Mouse (Mus musculus) midbrain, embryonic 12.5 days (tissue): ENCODE measurements around the gene Mroh2a. TPM values are rescaled to one million over a fixed set of nuclear protein-coding genes. Genes with fewer than 3 reads are reported as not detected.

ENCODE experiments used
- ATAC-seq: fragments of 200-750 bp; cut with Nextera tagmentation; 2 replicates; pipeline ENCODE4 v1.8.0; 2017; ENCODE audit warnings: low read depth, moderate TSS enrichment, moderate library complexity; ENCODE audit not compliant: low FRiP score
- H3K27ac ChIP-seq: fragments of 300-500 bp; sonication (generic); replicated peaks from 2 replicates; pipeline ENCODE4 v1.5.1; 2016; ENCODE audit warnings: mild to moderate bottlenecking
- H3K27me3 ChIP-seq: fragments of 300-500 bp; sonication (generic); 2 replicates; pipeline ENCODE4 v1.6.1; 2016; ENCODE audit warnings: mild to moderate bottlenecking
- H3K36me3 ChIP-seq: fragments of 300-500 bp; sonication (generic); 2 replicates; pipeline ENCODE4 v1.6.1; 2016
- H3K4me1 ChIP-seq: fragments of 300-500 bp; sonication (generic); 2 replicates; pipeline ENCODE4 v1.6.1; 2016
- H3K4me2 ChIP-seq: fragments of 300-500 bp; sonication (generic); replicated peaks from 2 replicates; pipeline ENCODE4 v1.6.1; 2016; ENCODE audit warnings: mild to moderate bottlenecking, moderate library complexity
- H3K4me3 ChIP-seq: fragments of 300-500 bp; sonication (generic); 2 replicates; pipeline ENCODE4 v1.5.1; 2016; ENCODE audit warnings: mild to moderate bottlenecking
- H3K9ac ChIP-seq: fragments of 300-500 bp; sonication (generic); replicated peaks from 2 replicates; pipeline ENCODE4 v1.6.1; 2016; ENCODE audit warnings: mild to moderate bottlenecking, moderate library complexity
- H3K9me3 ChIP-seq: fragments of 300-500 bp; sonication (generic); 2 replicates; pipeline ENCODE4 v1.6.1; 2016; ENCODE audit warnings: mild to moderate bottlenecking
- WGBS: fragments of 180-500 bp; shearing (Covaris S2); methylation state at CpG from one replicate; pipeline ENCODE4 v1.1.7; 2016; 5-methylcytosine and 5-hydroxymethylcytosine counted together
- polyA plus RNA-seq: library from polyadenylated mRNA; unstranded; fragments of >200 nt; fragmentation: Nextera tagmentation; extraction: Ambion mirVana; gene quantifications from 2 replicates; pipeline ENCODE4 v1.2.1, GENCODE M21; 2016

Mroh2a gene
- polyA plus RNA-seq, 1 experiment from 2014 or later, result 1.6 TPM

GRCm38 (mm10) chr1:88284946-88285320 lies 58.1 kb downstream of the Mroh2a start:
- no peaks in the 10 kb centered on the region for H3K4me1 ChIP-seq
- H3K9me3 ChIP-seq, result peaks cover 76% of the 10 kb centered on the region
- H3K4me3 ChIP-seq, result no peak overlapping the region
- H3K27me3 ChIP-seq, result no peaks in the 10 kb centered on the region
- H3K4me2 ChIP-seq, result no peak overlapping the region
- H3K36me3 ChIP-seq, result no peaks in the 10 kb centered on the region
- H3K27ac ChIP-seq, result no peak overlapping the region
- 63% methylated on average over 7 of the region's 7 CpGs for WGBS
- ATAC-seq, result peak; percentile 10
- H3K9ac ChIP-seq, result no peak overlapping the region

DNA sequence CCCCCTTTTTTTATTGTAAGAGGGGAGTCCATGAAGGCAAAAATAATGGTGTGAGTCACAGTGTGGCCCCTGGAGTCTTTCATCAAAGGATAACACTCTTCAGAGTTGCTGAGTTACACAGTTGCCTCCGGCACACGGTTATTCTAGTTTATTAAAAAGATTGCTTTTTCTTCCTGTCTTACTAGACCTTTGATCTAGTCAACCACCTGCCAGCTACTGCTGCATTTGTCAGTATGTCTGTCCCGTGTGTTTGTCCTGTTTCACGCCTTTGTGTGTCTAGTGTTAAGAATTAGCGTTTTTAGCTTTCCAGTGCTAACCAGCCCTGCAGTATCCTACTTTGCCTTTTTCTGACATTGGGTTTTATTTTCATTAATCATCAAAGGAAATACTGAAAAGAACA lies 58.9 kb downstream of the Mroh2a start:
- Histone ChIP-seq H3K9ac (no peak overlapping the region), H3K4me3 (no peak overlapping the region), H3K27ac (no peak overlapping the region), H3K4me2 (no peak overlapping the region), H3K27me3 (no peaks in the 10 kb centered on the region), H3K36me3 (no peaks in the 10 kb centered on the region), H3K4me1 (no peaks in the 10 kb centered on the region), H3K9me3 (peaks cover 83% of the 10 kb centered on the region)
- WGBS, result 69% methylated on average over 5 of the region's 5 CpGs
- no peak for ATAC-seq

- WGBS, result 82% methylated on average over 15 of the region's 15 CpGs
- no peak overlapping the region for H3K4me3 ChIP-seq
- no peaks in the 10 kb centered on the region for H3K36me3 ChIP-seq
- no peak overlapping the region for H3K4me2 ChIP-seq
- H3K9ac ChIP-seq, result no peak overlapping the region
- H3K9me3 ChIP-seq, result peaks cover 85% of the 10 kb centered on the region
- no peak overlapping the region for H3K27ac ChIP-seq
- H3K4me1 ChIP-seq, result no peaks in the 10 kb centered on the region
- no peaks in the 10 kb centered on the region for H3K27me3 ChIP-seq
- no peak for ATAC-seq
Observed at GRCm38 (mm10) chr1:88286136-88286845, 59.5 kb downstream of the Mroh2a start.

GRCm38 (mm10) chr1:88286887-88287696 lies 60.3 kb downstream of the Mroh2a start:
- Histone ChIP-seq H3K4me1 (no peaks in the 10 kb centered on the region), H3K4me3 (no peak overlapping the region), H3K4me2 (no peak overlapping the region), H3K27ac (no peak overlapping the region), H3K9ac (no peak overlapping the region), H3K27me3 (no peaks in the 10 kb centered on the region), H3K36me3 (no peaks in the 10 kb centered on the region), H3K9me3 (peaks cover 88% of the 10 kb centered on the region)
- 72% methylated on average over 13 of the region's 13 CpGs for WGBS
- ATAC-seq, result no peak

DNA sequence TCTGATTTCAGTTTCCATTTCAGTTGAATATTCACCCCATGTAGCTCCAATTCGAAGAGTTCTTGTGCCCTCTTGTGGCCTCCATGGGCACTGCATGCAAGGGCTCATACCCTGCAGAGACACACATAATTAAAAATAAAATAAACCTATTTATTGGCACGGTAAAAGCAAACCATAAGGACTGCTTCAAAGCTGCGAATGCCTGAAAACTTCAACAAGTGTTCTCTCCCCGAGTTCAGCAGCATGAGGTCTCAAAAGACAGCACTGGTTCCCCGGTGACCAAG lies 60.9 kb downstream of the Mroh2a start:
- Histone ChIP-seq H3K27ac (no peak overlapping the region), H3K9ac (no peak overlapping the region), H3K4me2 (no peak overlapping the region), H3K4me3 (no peak overlapping the region), H3K9me3 (peaks cover 85% of the 10 kb centered on the region), H3K27me3 (no peaks in the 10 kb centered on the region), H3K36me3 (no peaks in the 10 kb centered on the region), H3K4me1 (no peaks in the 10 kb centered on the region)
- ATAC-seq, result no peak
- WGBS, result 40% methylated on average over 5 of the region's 5 CpGs

DNA sequence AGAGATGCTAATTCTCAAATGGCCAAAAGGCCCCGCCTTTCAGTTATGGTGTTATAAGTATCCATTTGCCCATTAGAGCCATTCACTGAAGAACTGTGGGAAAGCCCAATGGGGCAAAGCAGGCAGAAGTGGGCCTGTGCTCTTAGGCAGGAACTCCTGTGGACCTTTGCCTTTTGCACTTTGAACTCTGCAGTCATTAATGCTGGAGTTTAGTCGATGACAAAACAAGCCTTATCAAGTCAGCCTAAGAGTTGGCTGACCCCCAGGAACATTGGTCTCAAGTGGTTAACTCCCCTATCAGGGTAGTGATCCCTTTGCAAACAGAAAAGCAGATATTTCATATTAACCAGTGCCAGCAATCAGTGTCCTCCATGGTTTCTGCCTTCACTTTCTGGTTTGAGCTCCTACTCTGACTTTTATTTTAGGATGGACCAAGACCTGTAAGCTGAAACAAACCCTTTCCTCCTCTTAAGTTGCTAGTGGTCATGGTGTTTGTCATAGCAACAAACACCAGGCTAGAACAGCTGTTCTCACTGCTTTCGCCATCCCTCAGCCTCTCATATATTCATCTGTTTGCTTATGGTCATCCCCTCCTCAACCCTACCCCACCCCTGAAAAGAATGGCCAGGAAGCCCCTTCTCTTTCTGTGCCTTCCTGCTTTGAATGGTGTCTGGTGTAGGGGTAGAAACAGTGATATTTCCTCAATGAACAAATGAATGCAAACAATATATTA lies 61.4 kb downstream of the Mroh2a start:
- WGBS, result 43% methylated on average over 3 of the region's 3 CpGs
- no peaks in the 10 kb centered on the region for H3K36me3 ChIP-seq
- H3K9me3 ChIP-seq, result peaks cover 81% of the 10 kb centered on the region
- no peaks in the 10 kb centered on the region for H3K27me3 ChIP-seq
- no peak overlapping the region for H3K4me3 ChIP-seq
- ATAC-seq, result no peak
- no peak overlapping the region for H3K9ac ChIP-seq
- H3K27ac ChIP-seq, result no peak overlapping the region
- no peak overlapping the region for H3K4me2 ChIP-seq
- H3K4me1 ChIP-seq, result no peaks in the 10 kb centered on the region

DNA sequence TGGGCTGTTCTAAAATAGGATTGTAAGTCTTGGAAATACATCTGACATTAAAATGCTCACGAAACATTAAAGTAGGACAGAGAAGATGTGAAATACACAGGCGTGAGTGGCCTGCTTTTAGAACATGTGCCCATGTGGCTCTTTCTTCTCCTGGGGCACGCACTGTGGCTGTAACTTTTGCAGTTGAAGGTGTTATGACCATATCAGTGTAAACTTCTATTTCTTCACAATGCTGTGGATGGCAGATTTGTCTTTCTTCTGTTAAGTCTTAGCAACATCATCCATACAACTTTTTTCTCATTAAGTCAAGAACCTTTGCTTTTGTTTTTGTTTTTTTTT lies 62.0 kb downstream of the Mroh2a start:
- no peak for ATAC-seq

DNA sequence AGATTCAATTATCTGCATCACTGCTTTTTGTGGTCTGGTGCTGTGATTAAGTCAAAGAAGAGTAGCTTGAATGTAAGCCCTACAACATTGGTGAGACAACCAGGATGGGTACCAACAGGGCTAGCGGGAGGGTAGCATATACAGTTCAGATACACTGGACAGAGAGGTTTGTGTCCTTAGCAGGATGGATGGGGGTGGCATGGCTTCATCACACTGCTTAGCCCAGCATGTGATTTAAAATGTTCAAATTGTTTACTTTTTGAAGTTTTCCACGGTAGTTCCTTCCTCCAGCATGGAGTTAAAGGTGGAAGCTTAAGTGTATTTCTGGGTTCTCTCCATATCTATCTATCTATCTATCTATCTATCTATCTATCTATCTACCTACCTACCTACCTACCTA lies 62.4 kb downstream of the Mroh2a start:
- ATAC-seq, result no peak
- 40% methylated on average over 2 of the region's 2 CpGs for WGBS

More for the DNA sequence above, 62.0 kb downstream of the Mroh2a start:
- no peak overlapping the region for H3K4me2 ChIP-seq
- H3K4me1 ChIP-seq, result no peaks in the 10 kb centered on the region
- whole genome bisulfite sequencing, result 73% methylated on average over 3 of the region's 3 CpGs
- H3K4me3 ChIP-seq, result no peak overlapping the region
- H3K27ac ChIP-seq, result no peak overlapping the region
- H3K27me3 ChIP-seq, result no peaks in the 10 kb centered on the region
- no peak overlapping the region for H3K9ac ChIP-seq
- H3K36me3 ChIP-seq, result no peaks in the 10 kb centered on the region
- H3K9me3 ChIP-seq, result peaks cover 75% of the 10 kb centered on the region

DNA sequence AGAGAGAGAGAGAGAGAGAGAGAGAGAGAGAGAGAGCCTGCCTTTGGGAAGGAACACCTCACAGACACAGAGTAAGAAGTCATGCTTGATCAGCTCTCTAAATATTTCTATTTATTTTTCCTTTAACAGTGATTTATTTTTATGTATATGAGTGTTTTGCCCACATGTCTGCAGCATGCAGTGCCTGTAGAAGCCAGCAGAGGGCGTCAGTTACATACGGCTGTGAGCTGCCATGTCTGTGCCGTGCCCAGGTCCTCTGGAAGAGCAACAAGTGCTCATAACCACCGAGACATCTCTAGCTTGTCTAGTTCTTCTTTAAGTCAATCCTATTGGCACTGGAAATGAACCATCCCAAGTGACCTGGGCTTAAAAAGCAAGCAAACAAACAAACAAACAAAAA lies 63.1 kb downstream of the Mroh2a start:
- Histone ChIP-seq H3K4me2 (no peak overlapping the region), H3K9me3 (peaks cover 70% of the 10 kb centered on the region), H3K9ac (no peak overlapping the region), H3K27ac (no peak overlapping the region), H3K4me1 (no peaks in the 10 kb centered on the region), H3K4me3 (no peak overlapping the region), H3K27me3 (no peaks in the 10 kb centered on the region), H3K36me3 (no peaks in the 10 kb centered on the region)
- 42% methylated on average over 4 of the region's 4 CpGs for WGBS
- no peak for ATAC-seq

More for the DNA sequence above, 62.4 kb downstream of the Mroh2a start:
- H3K4me3 ChIP-seq, result no peak overlapping the region
- no peak overlapping the region for H3K4me2 ChIP-seq
- no peak overlapping the region for H3K27ac ChIP-seq
- peaks cover 72% of the 10 kb centered on the region for H3K9me3 ChIP-seq
- no peak overlapping the region for H3K9ac ChIP-seq
- H3K27me3 ChIP-seq, result no peaks in the 10 kb centered on the region
- no peaks in the 10 kb centered on the region for H3K4me1 ChIP-seq
- no peaks in the 10 kb centered on the region for H3K36me3 ChIP-seq

- no peak overlapping the region for H3K4me2 ChIP-seq
- no peak overlapping the region for H3K9ac ChIP-seq
- no peak for ATAC-seq
- 67% methylated on average over 1 of the region's 1 CpGs for WGBS
- H3K36me3 ChIP-seq, result no peaks in the 10 kb centered on the region
- H3K4me1 ChIP-seq, result no peaks in the 10 kb centered on the region
- H3K27me3 ChIP-seq, result no peaks in the 10 kb centered on the region
- no peak overlapping the region for H3K27ac ChIP-seq
- H3K9me3 ChIP-seq, result peaks cover 68% of the 10 kb centered on the region
- no peak overlapping the region for H3K4me3 ChIP-seq
Observed at GRCm38 (mm10) chr1:88290511-88290910, 63.7 kb downstream of the Mroh2a start.

DNA sequence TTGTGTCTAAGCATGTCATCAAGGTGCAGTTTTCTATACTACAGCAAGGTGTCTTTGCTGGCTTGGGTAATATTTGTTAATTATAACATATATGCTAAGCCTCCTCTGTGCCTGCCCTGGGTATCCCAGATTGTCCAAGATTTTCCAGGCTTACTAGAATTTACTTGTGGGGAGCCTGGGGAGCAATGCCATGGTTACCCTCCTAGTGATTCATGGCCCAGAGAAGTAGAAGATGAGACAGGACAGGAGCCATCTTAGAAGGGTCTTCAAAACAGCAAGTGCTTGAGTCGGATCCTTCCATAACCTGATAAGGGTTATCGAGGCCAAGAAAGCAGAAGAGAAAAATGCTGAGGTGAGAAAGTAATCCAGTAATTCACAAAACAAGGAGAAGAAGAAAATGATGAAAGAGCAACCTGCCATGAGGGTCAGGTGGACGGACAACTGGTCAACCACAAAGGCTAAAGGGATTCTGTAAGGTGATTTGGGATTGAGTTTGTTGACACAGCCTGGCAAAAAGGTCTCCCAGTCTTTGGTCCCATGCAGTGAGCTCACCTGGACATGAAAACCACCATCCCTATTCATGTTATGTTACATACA lies 64.7 kb downstream of the Mroh2a start:
- 58% methylated on average over 3 of the region's 3 CpGs for WGBS
- Histone ChIP-seq H3K27me3 (no peaks in the 10 kb centered on the region), H3K9me3 (peaks cover 70% of the 10 kb centered on the region), H3K4me3 (no peak overlapping the region), H3K27ac (no peak overlapping the region), H3K4me1 (no peaks in the 10 kb centered on the region), H3K36me3 (no peaks in the 10 kb centered on the region), H3K9ac (no peak overlapping the region), H3K4me2 (no peak overlapping the region)
- ATAC-seq, result no peak

GRCm38 (mm10) chr1:88292057-88292456 lies 65.3 kb downstream of the Mroh2a start:
- no peak overlapping the region for H3K9ac ChIP-seq
- WGBS, result 51% methylated on average over 2 of the region's 2 CpGs
- H3K4me2 ChIP-seq, result no peak overlapping the region
- H3K27me3 ChIP-seq, result no peaks in the 10 kb centered on the region
- ATAC-seq, result no peak
- H3K27ac ChIP-seq, result no peak overlapping the region
- no peaks in the 10 kb centered on the region for H3K36me3 ChIP-seq
- no peaks in the 10 kb centered on the region for H3K4me1 ChIP-seq
- no peak overlapping the region for H3K4me3 ChIP-seq
- peaks cover 70% of the 10 kb centered on the region for H3K9me3 ChIP-seq
